Mouse (Mus musculus) heart, postnatal 0 days (tissue): Measurements from ENCODE around the gene Lztfl1.

Experiments used
- CTCF ChIP-seq: IDR thresholded peaks from 2 replicates; pipeline ENCODE4 v1.5.1; 2016; ENCODE audit warnings: antibody characterized with exemption, control low read depth, low read depth
- EP300 ChIP-seq: IDR thresholded peaks from 2 replicates; pipeline ENCODE4 v1.6.1; 2016; ENCODE audit warnings: antibody characterized with exemption, low read depth

GRCm38 (mm10) chr9:123754333-123754732, 36.8 kb upstream of the Lztfl1 start:
- TF ChIP-seq EP300 (no peak), CTCF (no peak)
